Comparison of ENCODE assay signal across 14 mouse cellular contexts in the genomic region with DNA sequence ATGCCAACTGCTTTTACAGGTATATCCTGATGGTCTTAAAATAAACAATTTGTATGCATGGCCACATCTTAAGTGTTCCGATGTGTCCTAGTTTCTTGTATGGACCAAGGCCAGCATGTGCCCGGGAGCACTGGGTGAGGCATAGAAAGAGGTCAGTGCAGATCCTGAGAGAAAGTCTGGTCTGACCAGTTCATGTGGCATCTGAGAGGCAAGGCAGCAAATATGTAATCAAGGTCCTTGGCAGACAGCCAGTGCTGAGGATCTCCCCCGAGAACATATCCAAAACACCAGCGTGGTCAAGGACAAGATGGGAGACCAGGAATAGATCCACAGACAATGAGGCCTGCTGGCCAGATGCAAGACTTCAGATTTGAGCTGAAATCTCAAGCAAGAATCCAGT.
DNase-seq lines count a peak whose midpoint lies in the region; ATAC-seq and TF ChIP-seq lines count a peak whose summit lies in the region.
"Had no signal": no experiment of that assay in that cellular context is flagged by ENCODE, and none has a peak within 500 bp of the region (broad histone marks: within the 10 kb centered on the region; RNA-seq: fewer than 3 reads in every experiment).

No protein-coding gene starts in this region.

- H3K27ac ChIP-seq in kidney, adult 2 months (ENCODE audit: insufficient read depth, low read depth, low read length): no peak overlapping the region
- H3K27ac ChIP-seq in kidney, embryonic 15.5 days: no peak overlapping the region
- no peak overlapping the region for H3K27ac ChIP-seq in forebrain, embryonic 11.5 days (ENCODE audit: low read depth, low read length)
- no peak overlapping the region for H3K27ac ChIP-seq in forebrain, embryonic 10.5 days
- H3K27ac ChIP-seq: embryonic facial prominence, embryonic 12.5 days had no signal

- 29% methylated on average over 4 of the region's 4 CpGs for WGBS in kidney, adult 2 months
- 71% methylated on average over 4 of the region's 4 CpGs for WGBS in kidney, embryonic 15.5 days
- WGBS in lung, adult 2 months: 34% methylated on average over 4 of the region's 4 CpGs
- WGBS in forebrain, embryonic 11.5 days: 93% methylated on average over 4 of the region's 4 CpGs
- WGBS in forebrain, embryonic 10.5 days: 95% methylated on average over 4 of the region's 4 CpGs

- no peak for TF ChIP-seq POLR2A in kidney, adult 2 months (IDR thresholded peaks at IDR 0.05; ENCODE audit: low read depth, low read length)
- no peak for TF ChIP-seq POLR2A in lung, adult 2 months (IDR thresholded peaks at IDR 0.05; ENCODE audit: borderline replicate concordance, extremely low read depth, low read depth, low read length)

- DNase-seq in adrenal gland, adult 2 months: peak; percentile 6
- no peak for DNase-seq in adrenal gland, adult 8-10 months
- DNase-seq in kidney, adult 2 months: peak; percentile 51
- DNase-seq in lung, adult 2 months: peak; percentile 18
- peak; percentile 66 for DNase-seq in ovary, postnatal 36 days (ENCODE audit: low spot score)
- no peak for DNase-seq in forebrain, embryonic 11.5 days (ENCODE audit: low spot score)
- no peak for DNase-seq in forebrain, embryonic 10.5 days (ENCODE audit: extremely low spot score, low spot score)
- DNase-seq: cerebellum, adult 11-12 months; gastrocnemius, postnatal 14 days; liver had no signal

- no peaks in the 10 kb centered on the region for H3K27me3 ChIP-seq in kidney, adult 2 months (replicated peaks; ENCODE audit: control insufficient read depth, insufficient read depth, low read length)
- no peaks in the 10 kb centered on the region for H3K27me3 ChIP-seq in kidney, embryonic 15.5 days
- H3K27me3 ChIP-seq in forebrain, embryonic 11.5 days (ENCODE audit: control insufficient read depth, insufficient read depth, low read length): no peaks in the 10 kb centered on the region
- H3K27me3 ChIP-seq in forebrain, embryonic 10.5 days (ENCODE audit: poor library complexity, severe bottlenecking): peaks cover 7% of the 10 kb centered on the region
- H3K27me3 ChIP-seq: embryonic facial prominence, embryonic 12.5 days had no signal

- no peaks in the 10 kb centered on the region for H3K9me3 ChIP-seq in kidney, embryonic 15.5 days (replicated peaks)
- H3K9me3 ChIP-seq in forebrain, embryonic 11.5 days (ENCODE audit: control insufficient read depth, low read length): no peaks in the 10 kb centered on the region
- H3K9me3 ChIP-seq in forebrain, embryonic 10.5 days: no peaks in the 10 kb centered on the region
- H3K9me3 ChIP-seq: embryonic facial prominence, embryonic 12.5 days had no signal

- no peak overlapping the region for H3K4me3 ChIP-seq in kidney, adult 2 months (ENCODE audit: insufficient read depth, low read depth, low read length)
- no peak overlapping the region for H3K4me3 ChIP-seq in kidney, embryonic 15.5 days (replicated peaks)
- H3K4me3 ChIP-seq in lung, adult 2 months (replicated peaks; ENCODE audit: extremely low read depth, low read depth, low read length): no peak overlapping the region
- H3K4me3 ChIP-seq in forebrain, embryonic 11.5 days (ENCODE audit: low read depth, low read length): no peak overlapping the region
- no peak overlapping the region for H3K4me3 ChIP-seq in forebrain, embryonic 10.5 days
- H3K4me3 ChIP-seq: embryonic facial prominence, embryonic 12.5 days had no signal

- no peak overlapping the region for H3K4me2 ChIP-seq in kidney, embryonic 15.5 days
- H3K4me2 ChIP-seq in forebrain, embryonic 11.5 days (ENCODE audit: low read depth, low read length, severe bottlenecking): no peak overlapping the region
- H3K4me2 ChIP-seq: embryonic facial prominence, embryonic 12.5 days; midbrain, embryonic 11.5 days had no signal

- TF ChIP-seq CTCF in kidney, adult 2 months (conservative IDR thresholded peaks at IDR 0.05; ENCODE audit: insufficient read depth, insufficient read length, low read depth, low read length): no peak
- TF ChIP-seq CTCF in lung, adult 2 months (IDR thresholded peaks at IDR 0.05; ENCODE audit: insufficient read depth, low read length): no peak

- ATAC-seq in kidney, embryonic 15.5 days (replicated peaks; ENCODE audit: low FRiP score): no peak
- ATAC-seq in forebrain, embryonic 11.5 days (replicated peaks; ENCODE audit: low FRiP score): no peak
- ATAC-seq: hindbrain, embryonic 16.5 days had no signal

- peaks cover 6% of the 10 kb centered on the region; the same call in 1 of the 2 replicates for H3K4me1 ChIP-seq in kidney, adult 2 months (ENCODE audit: control insufficient read depth, insufficient read depth, low read length)
- no peaks in the 10 kb centered on the region for H3K4me1 ChIP-seq in kidney, embryonic 15.5 days
- H3K4me1 ChIP-seq in lung, adult 2 months (ENCODE audit: control insufficient read depth, insufficient read depth, low read length): no peaks in the 10 kb centered on the region
- 0 out of 2 replicates have a peak, but pooled peaks cover 2% of the 10 kb centered on the region for H3K4me1 ChIP-seq in forebrain, embryonic 11.5 days (replicated peaks; ENCODE audit: control insufficient read depth, insufficient read depth, low read length)
- peaks cover 11% of the 10 kb centered on the region for H3K4me1 ChIP-seq in forebrain, embryonic 10.5 days
- H3K4me1 ChIP-seq: embryonic facial prominence, embryonic 12.5 days had no signal

- H3K9ac ChIP-seq in kidney, embryonic 15.5 days: no peak overlapping the region
- no peak overlapping the region for H3K9ac ChIP-seq in forebrain, embryonic 11.5 days (ENCODE audit: low read length)
- H3K9ac ChIP-seq: embryonic facial prominence, embryonic 12.5 days had no signal

- H3K36me3 ChIP-seq in kidney, adult 2 months (ENCODE audit: control insufficient read depth, insufficient read depth, low read length): no peaks in the 10 kb centered on the region
- no peaks in the 10 kb centered on the region for H3K36me3 ChIP-seq in kidney, embryonic 15.5 days
- no peaks in the 10 kb centered on the region for H3K36me3 ChIP-seq in forebrain, embryonic 11.5 days (ENCODE audit: control insufficient read depth, insufficient read depth, low read length)
- H3K36me3 ChIP-seq in forebrain, embryonic 10.5 days (replicated peaks): no peaks in the 10 kb centered on the region
- H3K36me3 ChIP-seq: embryonic facial prominence, embryonic 12.5 days had no signal

Comparison
In these comparisons a context has a peak if more than half of its experiments do, and no peak if none do; other contexts are left out.
1. DNase-seq: peak in adrenal gland, adult 2 months (single experiment), kidney, adult 2 months (single experiment), lung, adult 2 months (single experiment) and ovary, postnatal 36 days (single experiment); none in adrenal gland, adult 8-10 months (single experiment), forebrain, embryonic 11.5 days (single experiment) and forebrain, embryonic 10.5 days (single experiment).